Mouse (Mus musculus) spleen, postnatal 14 days (tissue): ENCODE data around the gene Bri3.

ENCODE experiments used
- DNase-seq, 2 experiments: peaks; one replicate each; pipeline ENCODE4 v3.0.0; 2021 to 2022; ENCODE audit warnings: low spot score in 2 of 2

Gene Bri3

GRCm38 (mm10) chr5:144243901-144244487 lies at the start of gene Bri3:
Bri3 (plus strand) TSS chr5:144244437.
- no peak for DNase-seq

GRCm38 (mm10) chr5:144195567-144195966 lies 48.7 kb upstream of the Bri3 start:
- no peak for DNase-seq

- no peak for DNase-seq
Measured at GRCm38 (mm10) chr5:144200616-144201015, 43.6 kb upstream of the Bri3 start.

GRCm38 (mm10) chr5:144202430-144202829 lies 41.8 kb upstream of the Bri3 start:
- no peak for DNase-seq

GRCm38 (mm10) chr5:144203398-144203959 lies 40.8 kb upstream of the Bri3 start:
- no peak for DNase-seq

GRCm38 (mm10) chr5:144204303-144204702 lies 39.9 kb upstream of the Bri3 start:
- no peak for DNase-seq

- DNase-seq: no peak
Measured at GRCm38 (mm10) chr5:144204911-144205310, 39.3 kb upstream of the Bri3 start.

- no peak for DNase-seq
Measured at GRCm38 (mm10) chr5:144206069-144206468, 38.2 kb upstream of the Bri3 start.

GRCm38 (mm10) chr5:144207478-144207877 lies 36.8 kb upstream of the Bri3 start:
- DNase-seq: peak in 1 of 2 experiments; percentile 22

- DNase-seq: peak; percentile 31 to 55
Measured at GRCm38 (mm10) chr5:144214453-144214852, 29.8 kb upstream of the Bri3 start.

- DNase-seq: no peak
Measured at GRCm38 (mm10) chr5:144215992-144216391, 28.2 kb upstream of the Bri3 start.

- no peak for DNase-seq
Measured at GRCm38 (mm10) chr5:144218061-144218460, 26.2 kb upstream of the Bri3 start.

GRCm38 (mm10) chr5:144219306-144219705 lies 24.9 kb upstream of the Bri3 start:
- no peak for DNase-seq

- DNase-seq: no peak
Measured at GRCm38 (mm10) chr5:144219936-144220335, 24.3 kb upstream of the Bri3 start.

GRCm38 (mm10) chr5:144221305-144221704 lies 22.9 kb upstream of the Bri3 start:
- DNase-seq: no peak

- DNase-seq: no peak
Measured at GRCm38 (mm10) chr5:144222811-144223502, 21.3 kb upstream of the Bri3 start.

- DNase-seq: peak; percentile 78 to 86
Measured at GRCm38 (mm10) chr5:144223503-144223862, 20.8 kb upstream of the Bri3 start, which contains the start of gene Tecpr1. Tecpr1 (minus strand) TSS chr5:144223615.

- DNase-seq: no peak
Measured at GRCm38 (mm10) chr5:144223899-144224816, 20.1 kb upstream of the Bri3 start.

- no peak for DNase-seq
Measured at GRCm38 (mm10) chr5:144226220-144226619, 18.0 kb upstream of the Bri3 start.

- DNase-seq: no peak
Measured at GRCm38 (mm10) chr5:144230216-144230615, 14.0 kb upstream of the Bri3 start.

- no peak for DNase-seq
Measured at GRCm38 (mm10) chr5:144231410-144231809, 12.8 kb upstream of the Bri3 start.

GRCm38 (mm10) chr5:144232531-144232930 lies 11.7 kb upstream of the Bri3 start:
- DNase-seq: no peak
